Mouse (Mus musculus): ENCODE measurements around the gene Tmod3.
"Not testable (repeated sequence)": the region's sequence is repeated elsewhere in the genome, so short reads cannot be mapped to it uniquely, and the experiment has no call there.

Tmod3 gene

GRCm38 (mm10) chr9:75553719-75554118 is 5.7 kb downstream of the Tmod3 start:
- no peak for DNase-seq (ENCODE audit: low spot score)

- DNase-seq (ENCODE audit: low spot score), result no peak
These were observed 8.1 kb downstream of the Tmod3 start for GRCm38 (mm10) chr9:75551342-75551741.

- DNase-seq (ENCODE audit: low spot score), result no peak
These were observed 10.4 kb downstream of the Tmod3 start for GRCm38 (mm10) chr9:75549010-75549409.

GRCm38 (mm10) chr9:75546885-75547553 is 12.4 kb downstream of the Tmod3 start:
- DNase-seq (ENCODE audit: low spot score), result peak; percentile 69

- DNase-seq (ENCODE audit: low spot score), result no peak
These were observed 13.9 kb downstream of the Tmod3 start for GRCm38 (mm10) chr9:75545514-75545913.

- DNase-seq (ENCODE audit: low spot score), result no peak
These were observed 18.0 kb downstream of the Tmod3 start for GRCm38 (mm10) chr9:75541497-75541896.

- DNase-seq (ENCODE audit: low spot score), result no peak
These were observed 23.0 kb downstream of the Tmod3 start for GRCm38 (mm10) chr9:75536422-75536821.

- no peak for DNase-seq (ENCODE audit: low spot score)
These were observed 25.0 kb downstream of the Tmod3 start for GRCm38 (mm10) chr9:75534431-75534962.

GRCm38 (mm10) chr9:75532989-75533388 is 26.5 kb downstream of the Tmod3 start:
- not testable (repeated sequence) for DNase-seq (ENCODE audit: low spot score)

- no peak for DNase-seq (ENCODE audit: low spot score)
These were observed 27.0 kb downstream of the Tmod3 start for GRCm38 (mm10) chr9:75532461-75532860.

GRCm38 (mm10) chr9:75529358-75529757 is 30.1 kb downstream of the Tmod3 start:
- peak; percentile 29 for DNase-seq (ENCODE audit: low spot score)

GRCm38 (mm10) chr9:75528096-75528495 is 31.4 kb downstream of the Tmod3 start:
- DNase-seq (ENCODE audit: low spot score), result no peak

GRCm38 (mm10) chr9:75527368-75528059 is 31.9 kb downstream of the Tmod3 start:
- peak; percentile 35 for DNase-seq (ENCODE audit: low spot score)

GRCm38 (mm10) chr9:75523646-75524045 is 35.8 kb downstream of the Tmod3 start:
- DNase-seq (ENCODE audit: low spot score), result no peak

- no peak for DNase-seq (ENCODE audit: low spot score)
These were observed 37.2 kb downstream of the Tmod3 start for GRCm38 (mm10) chr9:75522217-75522616.

GRCm38 (mm10) chr9:75521788-75522187 is 37.7 kb downstream of the Tmod3 start:
- peak; percentile 35 for DNase-seq (ENCODE audit: low spot score)

GRCm38 (mm10) chr9:75520940-75521339 is 38.5 kb downstream of the Tmod3 start:
- DNase-seq (ENCODE audit: low spot score), result no peak

GRCm38 (mm10) chr9:75517751-75518150 is 41.7 kb downstream of the Tmod3 start:
- DNase-seq (ENCODE audit: low spot score), result no peak

GRCm38 (mm10) chr9:75515464-75516113 is 43.9 kb downstream of the Tmod3 start:
- no peak for DNase-seq (ENCODE audit: low spot score)

- no peak for DNase-seq (ENCODE audit: low spot score)
These were observed 48.1 kb downstream of the Tmod3 start for GRCm38 (mm10) chr9:75511236-75511939.

- DNase-seq (ENCODE audit: low spot score), result no peak
These were observed 55.1 kb downstream of the Tmod3 start for GRCm38 (mm10) chr9:75504311-75504710.

GRCm38 (mm10) chr9:75498571-75498970 is 60.9 kb downstream of the Tmod3 start:
- no peak for DNase-seq (ENCODE audit: low spot score)

All from spleen, adult 12 weeks (tissue).